Mouse (Mus musculus) adipocyte (in vitro differentiated cells): ENCODE measurements around the gene Abcg3.
"Not testable (repeated sequence)": the region's sequence is repeated elsewhere in the genome, so short reads cannot be mapped to it uniquely, and the experiment has no call there.

Experiments used
- DNase-seq: peaks from one replicate; pipeline ENCODE4 v3.0.0-alpha.2; 2016; ENCODE audit warnings: low spot score

Abcg3 gene

GRCm38 (mm10) chr5:104982535-104982934 lies at the start of gene Abcg3:
Gene Abcg3 (minus strand): TSS chr5:104982718.
- no peak for DNase-seq

- DNase-seq, result no peak
These were observed 30.0 kb upstream of the Abcg3 start for GRCm38 (mm10) chr5:105012551-105012950.

- DNase-seq, result no peak
These were observed 29.1 kb upstream of the Abcg3 start for GRCm38 (mm10) chr5:105011570-105011969.

- DNase-seq, result no peak
These were observed 27.9 kb upstream of the Abcg3 start for GRCm38 (mm10) chr5:105010376-105010775.

GRCm38 (mm10) chr5:104989411-104989810 lies 6.9 kb upstream of the Abcg3 start:
- no peak for DNase-seq

- peak; percentile 61 for DNase-seq
These were observed 5.5 kb upstream of the Abcg3 start for GRCm38 (mm10) chr5:104988000-104988399.

GRCm38 (mm10) chr5:104986706-104987105 lies 4.2 kb upstream of the Abcg3 start:
- peak; percentile 84 for DNase-seq

GRCm38 (mm10) chr5:104979040-104979513 lies 3.4 kb downstream of the Abcg3 start:
- no peak for DNase-seq

- peak; percentile 39 for DNase-seq
These were observed 24.3 kb downstream of the Abcg3 start for GRCm38 (mm10) chr5:104958141-104958793.

- DNase-seq, result no peak
These were observed 27.3 kb downstream of the Abcg3 start for GRCm38 (mm10) chr5:104955208-104955607.

- DNase-seq, result no peak
These were observed 35.6 kb downstream of the Abcg3 start for GRCm38 (mm10) chr5:104946951-104947350.

- peak; percentile 71 for DNase-seq
These were observed 48.4 kb downstream of the Abcg3 start for GRCm38 (mm10) chr5:104934148-104934547.

GRCm38 (mm10) chr5:104906556-104906955 lies 76.0 kb downstream of the Abcg3 start:
- DNase-seq, result not testable (repeated sequence)
